Mouse (Mus musculus) thymus, postnatal 4 days (tissue): ENCODE results near the gene Gm11596.
"Not testable (repeated sequence)": the region's sequence is repeated elsewhere in the genome, so short reads cannot be mapped to it uniquely, and the experiment has no call there.

ENCODE experiments used
- DNase-seq: peaks from one replicate; pipeline ENCODE4 v3.0.0; 2021

Gm11596 gene

GRCm38 (mm10) chr11:99793367-99793766 lies at the start of gene Gm11596:
TSS of gene Gm11596 (minus strand) at chr11:99793467.
- DNase-seq: no peak

- DNase-seq: no peak
Measured at GRCm38 (mm10) chr11:99842185-99842584, 48.9 kb upstream of the Gm11596 start.

GRCm38 (mm10) chr11:99837966-99838365 lies 44.7 kb upstream of the Gm11596 start, which contains the start of gene 2300003K06Rik:
TSS of gene 2300003K06Rik (minus strand) at chr11:99838066.
- no peak for DNase-seq

GRCm38 (mm10) chr11:99815566-99815965 lies 22.3 kb upstream of the Gm11596 start, which contains the start of gene Gm11564:
TSS of gene Gm11564 (minus strand) at chr11:99815666.
- not testable (repeated sequence) for DNase-seq

- not testable (repeated sequence) for DNase-seq
Measured at GRCm38 (mm10) chr11:99809792-99810191, 16.5 kb upstream of the Gm11596 start, which contains the start of gene Krtap4-13. TSS of gene Krtap4-13 (minus strand) at chr11:99809892.

- not testable (repeated sequence) for DNase-seq
Measured at GRCm38 (mm10) chr11:99804346-99804745, 11.1 kb upstream of the Gm11596 start, which contains the start of gene Gm11554. TSS of gene Gm11554 (minus strand) at chr11:99804446.

GRCm38 (mm10) chr11:99798832-99799231 lies 5.6 kb upstream of the Gm11596 start, which contains the start of gene Gm11569:
TSS of gene Gm11569 (minus strand) at chr11:99798932.
- not testable (repeated sequence) for DNase-seq

- DNase-seq: not testable (repeated sequence)
Measured at GRCm38 (mm10) chr11:99784900-99785299, 8.4 kb downstream of the Gm11596 start, which contains the start of gene Krtap4-9. TSS of gene Krtap4-9 (plus strand) at chr11:99785200.

- DNase-seq: no peak
Measured at GRCm38 (mm10) chr11:99780604-99781003, 12.7 kb downstream of the Gm11596 start, which contains the start of gene Krtap4-8. TSS of gene Krtap4-8 (minus strand) at chr11:99780704.

GRCm38 (mm10) chr11:99778401-99778800 lies 14.9 kb downstream of the Gm11596 start:
- no peak for DNase-seq

- DNase-seq: not testable (repeated sequence)
Measured at GRCm38 (mm10) chr11:99772813-99773212, 20.5 kb downstream of the Gm11596 start, which contains the start of gene Gm11595. TSS of gene Gm11595 (minus strand) at chr11:99772913.

GRCm38 (mm10) chr11:99768410-99768809 lies 24.9 kb downstream of the Gm11596 start:
- no peak for DNase-seq

GRCm38 (mm10) chr11:99758877-99759276 lies 34.4 kb downstream of the Gm11596 start:
- DNase-seq: no peak

- DNase-seq: no peak
Measured at GRCm38 (mm10) chr11:99743985-99744384, 49.3 kb downstream of the Gm11596 start.
